Mouse (Mus musculus) thymus, postnatal 14 days (tissue): Measurements from ENCODE around the gene E130116L18Rik.
A peak's percentile ranks its signal among the peaks of the same experiment; 100 is the strongest.
"Not testable (repeated sequence)": the region's sequence is repeated elsewhere in the genome, so short reads cannot be mapped to it uniquely, and the experiment has no call there.

ENCODE experiments used
- DNase-seq: peaks from one replicate; pipeline ENCODE4 v3.0.0; 2021

Gene E130116L18Rik

GRCm38 (mm10) chr5:25222752-25223702, at the start of gene E130116L18Rik:
E130116L18Rik (minus strand) TSS chr5:25223153.
- DNase-seq: peak; percentile 90

GRCm38 (mm10) chr5:25268258-25268888, 45.4 kb upstream of the E130116L18Rik start:
- DNase-seq: no peak

- no peak for DNase-seq
These were observed 39.3 kb upstream of the E130116L18Rik start for GRCm38 (mm10) chr5:25262266-25262665.

GRCm38 (mm10) chr5:25261452-25261851, 38.5 kb upstream of the E130116L18Rik start:
- DNase-seq: no peak

- no peak for DNase-seq
These were observed 33.7 kb upstream of the E130116L18Rik start for GRCm38 (mm10) chr5:25256686-25257085.

GRCm38 (mm10) chr5:25254491-25254890, 31.5 kb upstream of the E130116L18Rik start:
- no peak for DNase-seq

- DNase-seq: no peak
These were observed 30.0 kb upstream of the E130116L18Rik start for GRCm38 (mm10) chr5:25252825-25253544.

- no peak for DNase-seq
These were observed 29.5 kb upstream of the E130116L18Rik start for GRCm38 (mm10) chr5:25252423-25252822.

GRCm38 (mm10) chr5:25247036-25247435, 24.1 kb upstream of the E130116L18Rik start:
- DNase-seq: no peak

GRCm38 (mm10) chr5:25246473-25246865, 23.5 kb upstream of the E130116L18Rik start:
- DNase-seq: no peak

GRCm38 (mm10) chr5:25245806-25246472, 23.0 kb upstream of the E130116L18Rik start:
- DNase-seq: no peak

- DNase-seq: no peak
These were observed 20.1 kb upstream of the E130116L18Rik start for GRCm38 (mm10) chr5:25243101-25243500.

- DNase-seq: not testable (repeated sequence)
These were observed 1.4 kb upstream of the E130116L18Rik start for GRCm38 (mm10) chr5:25224377-25224776.

GRCm38 (mm10) chr5:25221604-25222003, 1.3 kb downstream of the E130116L18Rik start, which contains the start of gene Galnt11:
Galnt11 (plus strand) TSS chr5:25221904.
- DNase-seq: no peak

- DNase-seq: no peak
These were observed 7.9 kb downstream of the E130116L18Rik start for GRCm38 (mm10) chr5:25215006-25215405.

GRCm38 (mm10) chr5:25213216-25213615, 9.7 kb downstream of the E130116L18Rik start:
- DNase-seq: not testable (repeated sequence)

GRCm38 (mm10) chr5:25211872-25212271, 11.1 kb downstream of the E130116L18Rik start:
- no peak for DNase-seq

GRCm38 (mm10) chr5:25190521-25190920, 32.4 kb downstream of the E130116L18Rik start:
- DNase-seq: no peak

- DNase-seq: peak; percentile 24
These were observed 34.2 kb downstream of the E130116L18Rik start for GRCm38 (mm10) chr5:25188802-25189201.

- no peak for DNase-seq
These were observed 35.2 kb downstream of the E130116L18Rik start for GRCm38 (mm10) chr5:25187727-25188126.

GRCm38 (mm10) chr5:25184594-25184993, 38.4 kb downstream of the E130116L18Rik start:
- no peak for DNase-seq

- DNase-seq: no peak
These were observed 39.4 kb downstream of the E130116L18Rik start for GRCm38 (mm10) chr5:25183595-25183994.
